Mouse (Mus musculus) hematopoietic stem cell, adult 5-6 weeks (primary cell): ENCODE results near the gene Dhdh. TPM values are rescaled to one million over a fixed set of nuclear protein-coding genes. Genes with fewer than 3 reads are reported as not detected.

Source experiments
- ATAC-seq, 2 experiments: fragments of 125-278 bp in 1 of 2; replicated peaks in 1 of 2; 2 replicates each; pipeline ENCODE4 v1.8.0; 2016 to 2017; ENCODE audit warnings: inconsistent platforms in 2 of 2, mild to moderate bottlenecking in 2 of 2, moderate number of reproducible peaks in 2 of 2, low read depth in 1 of 2, moderate TSS enrichment in 1 of 2; ENCODE audit not compliant: low FRiP score in 2 of 2, poor library complexity in 2 of 2, severe bottlenecking in 2 of 2, insufficient read depth in 1 of 2, low TSS enrichment in 1 of 2
- total RNA-seq: library from RNA; stranded (forward); fragments of 172-1452, 232-1000 nt; gene quantifications from 2 replicates; pipeline ENCODE4 v1.2.3, GENCODE M21; 2017

The Dhdh gene
- total RNA-seq, 1 experiment from 2014 or later = 21.6 TPM

GRCm38 (mm10) chr7:45437521-45438276, 50.9 kb downstream of the Dhdh start, which contains the start of gene Ruvbl2:
TSS of gene Ruvbl2 (minus strand) at chr7:45438096.
- ATAC-seq = no peak

DNA sequence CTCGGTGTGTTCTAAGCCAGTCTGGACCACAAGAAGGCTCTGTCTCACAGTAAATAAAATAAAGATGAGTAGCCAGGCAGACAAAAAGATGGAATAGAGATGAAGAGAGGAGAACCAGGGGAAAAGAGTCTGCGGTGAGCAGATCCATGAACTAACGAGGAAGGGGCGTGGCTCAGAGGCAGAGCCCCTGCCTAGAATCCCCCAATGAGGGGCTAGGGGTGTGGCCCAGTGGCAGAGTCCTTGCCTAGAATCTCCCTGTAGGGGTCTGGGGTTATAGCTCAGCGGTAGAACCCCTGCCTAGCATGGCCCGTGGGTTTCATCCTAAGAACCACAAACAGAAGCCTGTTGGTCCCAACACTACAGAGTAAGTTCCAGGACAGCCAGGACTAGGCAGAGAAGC, 51.6 kb downstream of the Dhdh start:
- no peak for ATAC-seq

DNA sequence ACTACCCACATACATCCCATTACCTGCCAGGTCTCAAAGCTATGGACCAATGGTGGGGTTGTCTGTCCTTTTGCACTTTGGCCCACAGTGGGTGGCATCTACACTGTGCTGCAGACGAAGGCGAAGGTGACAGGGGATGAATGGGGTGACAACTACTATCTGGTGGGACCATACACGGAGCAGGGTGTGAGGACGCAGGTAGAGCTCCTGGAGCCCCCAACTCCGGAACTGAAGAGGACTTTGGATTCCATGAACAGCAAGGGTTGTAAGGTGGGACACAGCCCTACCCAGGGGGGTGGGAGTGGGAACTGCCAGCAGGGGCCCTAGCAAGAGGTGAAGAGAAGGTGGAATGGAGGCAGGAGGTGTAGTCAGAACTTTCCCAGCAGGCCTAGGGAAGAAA, 52.2 kb downstream of the Dhdh start:
- ATAC-seq = no peak

DNA sequence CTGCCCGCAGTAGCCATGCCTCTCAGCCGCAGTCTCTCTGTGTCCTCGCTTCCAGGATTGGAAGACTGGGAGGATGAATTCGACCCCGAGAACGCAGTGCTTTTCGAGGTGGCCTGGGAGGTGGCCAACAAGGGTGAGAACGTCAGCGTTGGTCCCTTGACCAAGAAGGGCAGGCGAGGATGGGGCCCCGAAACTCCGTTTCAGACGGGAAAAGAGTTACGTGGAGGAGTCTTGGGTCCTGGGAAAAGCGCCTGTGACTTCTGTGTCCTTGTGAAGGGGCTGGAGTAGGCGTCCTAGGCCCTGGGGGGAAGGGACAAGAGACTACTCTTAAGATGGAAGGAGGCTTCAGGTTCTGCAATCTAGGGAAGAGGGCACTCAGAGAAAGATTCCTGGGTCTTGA, 53.6 kb downstream of the Dhdh start:
- no peak for ATAC-seq

DNA sequence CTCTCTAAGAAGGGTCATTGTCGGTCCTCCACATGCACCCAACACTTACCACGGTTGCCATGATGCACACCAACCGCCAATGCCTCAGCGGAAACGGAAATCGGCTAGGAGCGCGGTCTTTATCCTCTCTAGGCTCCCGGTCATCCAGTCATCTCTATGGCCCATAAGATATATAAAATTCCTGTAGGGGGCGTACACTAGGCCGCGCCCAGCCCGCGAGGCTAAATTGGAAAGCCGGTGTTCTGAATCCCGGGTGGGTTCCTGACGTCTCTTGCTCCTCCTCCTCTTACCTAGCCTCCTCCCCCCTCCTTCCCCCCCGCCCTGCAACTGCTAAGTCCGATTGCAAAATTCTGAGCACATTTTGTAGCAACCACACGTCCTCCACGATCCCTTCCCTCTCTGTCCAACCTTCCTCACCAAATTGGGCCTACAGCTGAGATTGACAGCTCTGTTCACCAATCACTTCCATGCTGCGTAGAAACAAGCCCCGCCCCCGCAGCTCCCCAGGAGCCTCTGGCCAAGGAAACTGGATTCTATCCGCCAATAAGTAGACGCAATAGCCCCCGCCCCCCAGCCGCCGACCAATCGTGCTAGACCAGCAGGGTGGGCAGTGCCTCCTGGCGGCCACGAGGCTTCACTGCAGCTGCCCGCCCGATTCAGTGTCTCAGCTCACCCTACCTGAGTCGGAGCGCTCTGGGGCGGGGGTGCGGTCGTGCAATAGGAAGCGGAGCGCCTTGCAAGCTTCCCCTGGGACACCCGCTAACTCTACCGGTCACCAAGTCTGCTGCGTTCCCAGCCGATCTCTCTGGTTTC, 54.2 kb downstream of the Dhdh start, which contains the start of gene Gys1:
TSS of gene Gys1 (plus strand) at position 642 of the 813 bp plus-strand sequence.
- ATAC-seq = peak; percentile 92

DNA sequence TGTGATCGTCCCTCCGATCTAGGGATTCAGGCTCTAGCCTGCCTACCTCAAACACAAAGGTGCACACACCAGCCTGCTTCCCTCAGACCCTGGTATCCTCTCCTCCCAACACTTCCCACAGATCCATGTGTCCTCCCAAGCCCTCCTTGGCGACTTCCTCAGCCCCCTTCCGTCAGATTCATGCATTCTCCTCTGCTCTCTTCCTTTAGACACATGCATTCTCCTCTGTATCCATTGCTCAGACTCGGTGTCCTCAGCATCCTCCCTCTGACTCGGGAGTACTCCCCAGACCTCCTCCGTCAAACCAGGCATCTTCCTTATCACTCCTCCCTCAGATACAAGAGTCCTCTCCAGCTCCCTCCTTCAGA, 54.8 kb downstream of the Dhdh start:
- no peak for ATAC-seq

DNA sequence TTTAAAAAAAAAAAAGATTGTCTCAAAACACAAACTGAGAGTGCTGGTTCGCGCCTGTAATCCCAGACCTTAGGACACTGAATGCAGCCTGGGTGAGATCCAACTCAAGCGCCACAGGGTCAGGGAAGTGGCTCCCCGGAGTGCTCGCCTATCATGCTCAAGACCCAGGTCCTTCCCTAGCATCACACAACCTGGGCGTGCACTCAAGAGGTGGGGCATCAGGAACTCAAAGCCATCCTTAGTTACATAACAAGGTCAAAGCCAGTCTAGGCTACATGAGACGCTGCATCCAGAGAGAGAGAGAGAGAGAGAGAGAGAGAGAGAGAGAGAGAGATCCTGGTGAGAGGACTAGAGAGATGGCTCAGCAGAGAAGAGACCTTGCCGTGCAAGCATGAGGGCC, 62.0 kb downstream of the Dhdh start:
- ATAC-seq = no peak

DNA sequence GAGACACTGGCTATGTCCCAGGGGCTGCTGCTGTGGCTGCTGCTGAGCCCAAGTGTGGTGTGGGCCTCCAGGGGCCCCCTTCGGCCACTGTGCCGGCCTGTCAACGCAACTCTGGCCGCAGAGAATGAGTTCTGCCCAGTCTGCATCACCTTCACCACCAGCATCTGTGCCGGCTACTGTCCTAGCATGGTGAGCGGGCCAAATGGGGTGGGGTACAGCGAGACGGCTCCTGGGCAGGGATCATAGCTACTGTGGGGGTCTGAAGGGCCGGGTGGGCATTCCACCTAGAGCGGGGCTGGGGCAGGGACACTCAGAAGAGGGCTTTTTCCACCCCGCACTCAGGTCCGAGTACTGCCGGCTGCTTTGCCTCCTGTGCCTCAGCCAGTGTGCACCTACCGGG, 67.4 kb downstream of the Dhdh start:
- ATAC-seq = no peak

Other genes with a start within 250 kb of the Dhdh start
- gene Cd37, start 249.7 kb downstream of the Dhdh start, total RNA-seq = 76.4 and 103 TPM in 2 replicates
- not detected in 2 replicates for gene Slc6a16, start 247.7 kb downstream of the Dhdh start, total RNA-seq
- 0.19 TPM in 1 of 2 replicates, not detected in the other for gene Slc6a21, start 211.3 kb downstream of the Dhdh start, total RNA-seq
- gene Trpm4, start 155.0 kb downstream of the Dhdh start, total RNA-seq = 3.2 and 10.8 TPM in 2 replicates
- not detected in 2 replicates for gene Hrc, start 153.5 kb downstream of the Dhdh start, total RNA-seq
- gene Ppfia3, start 121.8 kb downstream of the Dhdh start, total RNA-seq = not detected in 2 replicates
- gene Lin7b, start 118.2 kb downstream of the Dhdh start, total RNA-seq = 3.2 TPM in 1 of 2 replicates, not detected in the other
- gene Snrnp70, start 93.1 kb downstream of the Dhdh start, total RNA-seq = 498 and 589 TPM in 2 replicates
- gene Kcna7, start 83.2 kb downstream of the Dhdh start, total RNA-seq = not detected in 2 replicates
- 0.79 TPM in 1 of 2 replicates, not detected in the other for gene Ntf5, start 75.1 kb downstream of the Dhdh start, total RNA-seq
- not detected in 2 replicates for gene Lhb, start 68.0 kb downstream of the Dhdh start, total RNA-seq
- gene Gys1, start 54.0 kb downstream of the Dhdh start, total RNA-seq = 8.5 and 11.3 TPM in 2 replicates
- gene Ruvbl2, start 50.7 kb downstream of the Dhdh start, total RNA-seq = 134 and 137 TPM in 2 replicates
- 599 and 753 TPM in 2 replicates for gene Ftl1, start 28.9 kb downstream of the Dhdh start, total RNA-seq
- gene Bax, start 21.9 kb downstream of the Dhdh start, total RNA-seq = 18.0 and 28.0 TPM in 2 replicates
- not detected in 2 replicates for gene Tulp2, start 6.9 kb downstream of the Dhdh start, total RNA-seq
- not detected in 2 replicates for gene Gm45808, start 2.0 kb downstream of the Dhdh start, total RNA-seq
- gene Nucb1, start 21.6 kb upstream of the Dhdh start, total RNA-seq = 255 and 378 TPM in 2 replicates
- 267 and 291 TPM in 2 replicates for gene Ppp1r15a, start 37.5 kb upstream of the Dhdh start, total RNA-seq
- gene Plekha4, start 37.5 kb upstream of the Dhdh start, total RNA-seq = 0.31 and 3.1 TPM in 2 replicates
- gene Hsd17b14, start 66.1 kb upstream of the Dhdh start, total RNA-seq = not detected in 2 replicates
- gene Bcat2, start 81.3 kb upstream of the Dhdh start, total RNA-seq = 16.4 and 20.9 TPM in 2 replicates
- not detected in 2 replicates for gene Fgf21, start 126.7 kb upstream of the Dhdh start, total RNA-seq
- gene Fut1, start 128.5 kb upstream of the Dhdh start, total RNA-seq = 0.25 TPM in 1 of 2 replicates, not detected in the other
- gene Izumo1, start 133.0 kb upstream of the Dhdh start, total RNA-seq = not detected in 2 replicates
- gene Rasip1, start 138.7 kb upstream of the Dhdh start, total RNA-seq = 0.94 TPM in 1 of 2 replicates, not detected in the other
- not detected in 2 replicates for gene Mamstr, start 151.2 kb upstream of the Dhdh start, total RNA-seq
- not detected in 2 replicates for gene Fut2, start 177.6 kb upstream of the Dhdh start, total RNA-seq
- gene Ntn5, start 195.2 kb upstream of the Dhdh start, total RNA-seq = not detected in 2 replicates
- gene Sec1, start 205.6 kb upstream of the Dhdh start, total RNA-seq = not detected in 2 replicates
- gene Car11, start 211.0 kb upstream of the Dhdh start, total RNA-seq = 0.30 and 1.1 TPM in 2 replicates
- 11.5 and 25.3 TPM in 2 replicates for gene Dbp, start 216.3 kb upstream of the Dhdh start, total RNA-seq
- gene Rpl18, start 226.7 kb upstream of the Dhdh start, total RNA-seq = 1,764 and 1,816 TPM in 2 replicates
- gene Sphk2, start 229.2 kb upstream of the Dhdh start, total RNA-seq = 8.2 and 10.9 TPM in 2 replicates
- gene Fam83e, start 232.4 kb upstream of the Dhdh start, total RNA-seq = 0.79 and 1.8 TPM in 2 replicates
- gene Spaca4, start 237.0 kb upstream of the Dhdh start, total RNA-seq = not detected in 2 replicates